Mouse (Mus musculus): ENCODE measurements at regions not wholly inside any gene's neighbourhood (a gene's known extent, or its start where the extent isn't known, plus 50 kb on each side); places are given as distances from the start of the nearest gene placed in this dataset.

GRCm38 (mm10) chr1:143173836-143174235 lies 466.6 kb upstream of the B3galt2 start:
- Histone ChIP-seq H3K9ac (replicated peaks) (no peak overlapping the region), H3K27me3 (ENCODE audit: insufficient read depth, low read length) (no peaks in the 10 kb centered on the region), H3K36me3 (replicated peaks; ENCODE audit: insufficient read depth, low read length) (no peaks in the 10 kb centered on the region), H3K27ac (ENCODE audit: low read depth) (no peak overlapping the region), H3K4me2 (ENCODE audit: low read depth, low read length) (no peak overlapping the region), H3K4me1 (ENCODE audit: insufficient read depth) (no peaks in the 10 kb centered on the region), H3K9me3 (ENCODE audit: low read length) (no peaks in the 10 kb centered on the region), H3K4me3 (ENCODE audit: low read depth, low read length) (no peak overlapping the region)
- no peak for ATAC-seq
- TF ChIP-seq CTCF (IDR thresholded peaks at IDR 0.05; ENCODE audit: low read depth) (no peak), EP300 (IDR thresholded peaks at IDR 0.05; ENCODE audit: low read depth) (no peak)
- no peak for DNase-seq
- 65% methylated on average over 2 of the region's 2 CpGs for WGBS (ENCODE audit: insufficient replicate concordance)

GRCm38 (mm10) chr1:143192167-143192793 lies 448.2 kb upstream of the B3galt2 start:
- H3K36me3 ChIP-seq (replicated peaks; ENCODE audit: insufficient read depth, low read length) = no peaks in the 10 kb centered on the region
- H3K27ac ChIP-seq (ENCODE audit: low read depth) = no peak overlapping the region
- H3K4me3 ChIP-seq (ENCODE audit: low read depth, low read length) = no peak overlapping the region
- DNase-seq (no peak), ATAC-seq (no peak)
- no peaks in the 10 kb centered on the region for H3K9me3 ChIP-seq (ENCODE audit: low read length)
- no peak overlapping the region for H3K4me2 ChIP-seq (ENCODE audit: low read depth, low read length)
- no peak for TF ChIP-seq EP300 (IDR thresholded peaks at IDR 0.05; ENCODE audit: low read depth)
- no peak for TF ChIP-seq CTCF (IDR thresholded peaks at IDR 0.05; ENCODE audit: low read depth)
- WGBS (ENCODE audit: insufficient replicate concordance) = 58% methylated on average over 3 of the region's 3 CpGs
- no peaks in the 10 kb centered on the region for H3K27me3 ChIP-seq (ENCODE audit: insufficient read depth, low read length)
- no peaks in the 10 kb centered on the region for H3K4me1 ChIP-seq (ENCODE audit: insufficient read depth)
- no peak overlapping the region for H3K9ac ChIP-seq (replicated peaks)

- no peak overlapping the region for H3K9ac ChIP-seq (replicated peaks)
- H3K4me2 ChIP-seq (ENCODE audit: low read depth, low read length) = no peak overlapping the region
- DNase-seq (no peak), ATAC-seq (no peak)
- H3K27me3 ChIP-seq (ENCODE audit: insufficient read depth, low read length) = no peaks in the 10 kb centered on the region
- H3K4me1 ChIP-seq (ENCODE audit: insufficient read depth) = no peaks in the 10 kb centered on the region
- no peak for TF ChIP-seq EP300 (IDR thresholded peaks at IDR 0.05; ENCODE audit: low read depth)
- no peak for TF ChIP-seq CTCF (IDR thresholded peaks at IDR 0.05; ENCODE audit: low read depth)
- 70% methylated on average over 4 of the region's 4 CpGs for WGBS (ENCODE audit: insufficient replicate concordance)
- H3K27ac ChIP-seq (ENCODE audit: low read depth) = no peak overlapping the region
- H3K4me3 ChIP-seq (ENCODE audit: low read depth, low read length) = no peak overlapping the region
- H3K9me3 ChIP-seq (ENCODE audit: low read length) = no peaks in the 10 kb centered on the region
- H3K36me3 ChIP-seq (replicated peaks; ENCODE audit: insufficient read depth, low read length) = no peaks in the 10 kb centered on the region
Observed at GRCm38 (mm10) chr1:143200213-143200889, 440.1 kb upstream of the B3galt2 start.

- WGBS (ENCODE audit: insufficient replicate concordance) = 74% methylated on average over 5 of the region's 5 CpGs
- Histone ChIP-seq H3K9ac (replicated peaks) (no peak overlapping the region), H3K4me1 (ENCODE audit: insufficient read depth) (no peaks in the 10 kb centered on the region), H3K4me2 (ENCODE audit: low read depth, low read length) (no peak overlapping the region), H3K4me3 (ENCODE audit: low read depth, low read length) (no peak overlapping the region), H3K9me3 (ENCODE audit: low read length) (no peaks in the 10 kb centered on the region), H3K27me3 (ENCODE audit: insufficient read depth, low read length) (no peaks in the 10 kb centered on the region), H3K27ac (ENCODE audit: low read depth) (no peak overlapping the region), H3K36me3 (replicated peaks; ENCODE audit: insufficient read depth, low read length) (no peaks in the 10 kb centered on the region)
- DNase-seq = no peak
- no peak for ATAC-seq
- TF ChIP-seq EP300 (IDR thresholded peaks at IDR 0.05; ENCODE audit: low read depth) (no peak), CTCF (IDR thresholded peaks at IDR 0.05; ENCODE audit: low read depth) (no peak)
Observed at GRCm38 (mm10) chr1:143200971-143201370, 439.5 kb upstream of the B3galt2 start.

- Histone ChIP-seq H3K4me1 (ENCODE audit: insufficient read depth) (no peaks in the 10 kb centered on the region), H3K4me3 (ENCODE audit: low read depth, low read length) (no peak overlapping the region), H3K27me3 (ENCODE audit: insufficient read depth, low read length) (no peaks in the 10 kb centered on the region), H3K36me3 (replicated peaks; ENCODE audit: insufficient read depth, low read length) (no peaks in the 10 kb centered on the region), H3K4me2 (ENCODE audit: low read depth, low read length) (no peak overlapping the region), H3K27ac (ENCODE audit: low read depth) (no peak overlapping the region), H3K9me3 (ENCODE audit: low read length) (no peaks in the 10 kb centered on the region), H3K9ac (replicated peaks) (no peak overlapping the region)
- ATAC-seq (no peak), DNase-seq (no peak)
- no peak for TF ChIP-seq CTCF (IDR thresholded peaks at IDR 0.05; ENCODE audit: low read depth)
- TF ChIP-seq EP300 (IDR thresholded peaks at IDR 0.05; ENCODE audit: low read depth) = no peak
- WGBS (ENCODE audit: insufficient replicate concordance) = 39% methylated on average over 3 of the region's 3 CpGs
Observed at GRCm38 (mm10) chr1:143202182-143202581, 438.3 kb upstream of the B3galt2 start.

- Histone ChIP-seq H3K27ac (ENCODE audit: low read depth) (no peak overlapping the region), H3K9ac (replicated peaks) (no peak overlapping the region), H3K4me3 (ENCODE audit: low read depth, low read length) (no peak overlapping the region), H3K36me3 (replicated peaks; ENCODE audit: insufficient read depth, low read length) (no peaks in the 10 kb centered on the region), H3K9me3 (ENCODE audit: low read length) (no peaks in the 10 kb centered on the region), H3K4me1 (ENCODE audit: insufficient read depth) (no peaks in the 10 kb centered on the region), H3K27me3 (ENCODE audit: insufficient read depth, low read length) (no peaks in the 10 kb centered on the region), H3K4me2 (ENCODE audit: low read depth, low read length) (no peak overlapping the region)
- TF ChIP-seq CTCF (IDR thresholded peaks at IDR 0.05; ENCODE audit: low read depth) (no peak), EP300 (IDR thresholded peaks at IDR 0.05; ENCODE audit: low read depth) (no peak)
- no peak for DNase-seq
- no peak for ATAC-seq
Observed at GRCm38 (mm10) chr1:143204070-143204469, 436.4 kb upstream of the B3galt2 start.

Data from liver, postnatal 0 days (tissue).